Mouse (Mus musculus): ENCODE data around the gene Spsb3.
A peak's percentile ranks its signal among the peaks of the same experiment; 100 is the strongest.

Gene Spsb3

GRCm38 (mm10) chr17:24897600-24897999 is 11.2 kb downstream of the Spsb3 start:
- DNase-seq, result no peak

GRCm38 (mm10) chr17:24898041-24898854 is 11.8 kb downstream of the Spsb3 start:
- DNase-seq, result no peak

- no peak for DNase-seq
These were observed 12.7 kb downstream of the Spsb3 start for GRCm38 (mm10) chr17:24899153-24899552.

GRCm38 (mm10) chr17:24900014-24900413 is 13.6 kb downstream of the Spsb3 start:
- DNase-seq, result no peak

GRCm38 (mm10) chr17:24902124-24902523 is 15.7 kb downstream of the Spsb3 start:
- DNase-seq, result no peak

- DNase-seq, result peak; percentile 85
These were observed 16.4 kb downstream of the Spsb3 start for GRCm38 (mm10) chr17:24902671-24903474.

GRCm38 (mm10) chr17:24903767-24904166 is 17.3 kb downstream of the Spsb3 start:
- peak; percentile 56 for DNase-seq

GRCm38 (mm10) chr17:24907591-24907990 is 21.1 kb downstream of the Spsb3 start:
- DNase-seq, result no peak

- no peak for DNase-seq
These were observed 27.5 kb downstream of the Spsb3 start for GRCm38 (mm10) chr17:24913984-24914383.

- no peak for DNase-seq
These were observed 36.8 kb downstream of the Spsb3 start for GRCm38 (mm10) chr17:24923246-24923645.

GRCm38 (mm10) chr17:24929506-24929905 is 43.1 kb downstream of the Spsb3 start:
- DNase-seq, result no peak

- no peak for DNase-seq
These were observed 46.0 kb downstream of the Spsb3 start for GRCm38 (mm10) chr17:24932431-24932830.

- DNase-seq, result no peak
These were observed 46.7 kb downstream of the Spsb3 start for GRCm38 (mm10) chr17:24933163-24933562.

- DNase-seq, result no peak
These were observed 48.5 kb downstream of the Spsb3 start for GRCm38 (mm10) chr17:24934926-24935325.

GRCm38 (mm10) chr17:24935666-24936065 is 49.2 kb downstream of the Spsb3 start:
- no peak for DNase-seq

- peak; percentile 97 for DNase-seq
These were observed 50.1 kb downstream of the Spsb3 start, which contains the start of gene Mapk8ip3 for GRCm38 (mm10) chr17:24936259-24937237. Gene Mapk8ip3, minus strand, starts transcription at chr17:24936977.

GRCm38 (mm10) chr17:24937266-24937665 is 50.8 kb downstream of the Spsb3 start:
- no peak for DNase-seq
